In the genomic region with DNA sequence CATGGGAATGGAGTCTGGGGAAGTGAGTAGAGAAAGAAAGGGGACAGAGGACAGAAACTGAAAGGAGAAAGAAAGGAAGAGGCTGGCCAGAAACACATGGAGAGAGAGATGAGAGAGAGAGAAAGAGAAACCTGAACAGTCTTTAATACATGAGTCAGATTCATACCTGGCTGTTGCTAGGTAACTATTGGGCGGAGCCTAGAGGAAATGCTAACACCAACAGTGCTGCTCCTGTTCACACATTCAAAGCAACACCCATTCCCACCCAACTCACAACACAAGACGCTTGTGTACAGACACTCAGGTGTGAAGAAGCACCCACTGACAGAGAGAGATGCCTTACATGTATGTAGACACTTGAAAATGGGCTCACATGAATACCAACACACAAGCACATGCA, we compare ENCODE assay signal across 39 mouse cellular contexts. TPM values are rescaled to one million over a fixed set of nuclear protein-coding genes. Genes with fewer than 3 reads are reported as not detected.
"Had no signal": no experiment of that assay in that cellular context is flagged by ENCODE, and none has a peak within 500 bp of the region (broad histone marks: within the 10 kb centered on the region; RNA-seq: fewer than 3 reads in every experiment).

No protein-coding gene starts in this region.

- H3K9ac ChIP-seq: heart, embryonic 13.5 days; heart, embryonic 15.5 days; hindbrain, embryonic 12.5 days; hindbrain, embryonic 14.5 days; kidney, embryonic 15.5 days; limb, embryonic 12.5 days had no signal

- H3K27ac ChIP-seq: heart, adult 2 months; heart, embryonic 13.5 days; heart, embryonic 15.5 days; hindbrain, embryonic 10.5 days; hindbrain, embryonic 12.5 days; hindbrain, embryonic 14.5 days; kidney, embryonic 15.5 days; kidney, postnatal 0 days; left cerebral cortex, adult 2 months; limb, embryonic 10.5 days; limb, embryonic 12.5 days had no signal

- H3K36me3 ChIP-seq: heart, embryonic 13.5 days; heart, embryonic 15.5 days; hindbrain, embryonic 10.5 days; hindbrain, embryonic 12.5 days; kidney, embryonic 15.5 days; limb, embryonic 10.5 days; limb, embryonic 12.5 days had no signal

- H3K4me2 ChIP-seq: heart, embryonic 11.5 days; heart, embryonic 13.5 days; heart, embryonic 15.5 days; hindbrain, embryonic 12.5 days; hindbrain, embryonic 14.5 days; kidney, embryonic 15.5 days; limb, embryonic 12.5 days; liver, embryonic 11.5 days had no signal

- H3K4me3 ChIP-seq: heart, adult 2 months; heart, embryonic 13.5 days; heart, embryonic 15.5 days; hindbrain, embryonic 10.5 days; hindbrain, embryonic 12.5 days; kidney, embryonic 15.5 days; left cerebral cortex, adult 2 months; limb, embryonic 10.5 days; limb, embryonic 12.5 days had no signal

- ATAC-seq: hindbrain, embryonic 16.5 days; intestine, embryonic 16.5 days had no signal

- H3K27me3 ChIP-seq: hindbrain, embryonic 12.5 days; kidney, embryonic 15.5 days; limb, embryonic 12.5 days had no signal

- H3K4me1 ChIP-seq: heart, embryonic 15.5 days had no signal

- H3K9me3 ChIP-seq: heart, embryonic 13.5 days; heart, embryonic 15.5 days; hindbrain, embryonic 10.5 days; hindbrain, embryonic 12.5 days; kidney, embryonic 15.5 days; limb, embryonic 10.5 days; limb, embryonic 12.5 days had no signal

- DNase-seq: gastrocnemius, postnatal 14 days; gastrocnemius, postnatal 36 days; heart, adult 11 months; heart, adult 2 months; heart, postnatal 4 days; kidney, adult 11 months; kidney, adult 2 months; kidney, adult 9 months; kidney, postnatal 14 days; kidney, postnatal 36 days; layer of hippocampus, adult 9-11 months; layer of hippocampus, postnatal 36 days; liver had no signal

RNA-seq across cellular contexts. Expression of a gene that starts 3.7 kb away (rescaled TPM):
- polyA plus RNA-seq: heart, embryonic 13.5 days had no signal

RNA-seq across cellular contexts. Expression of a gene that starts 16.7 kb away (rescaled TPM):
- total RNA-seq: gastrocnemius, adult 18-20 months; gastrocnemius, postnatal 14 days; gastrocnemius, postnatal 36 days; heart, adult 2 months; heart, postnatal 25 days; heart, postnatal 4 days; layer of hippocampus, adult 18-20 months; layer of hippocampus, adult 8-10 months; layer of hippocampus, postnatal 14 days; layer of hippocampus, postnatal 36 days; left cerebral cortex, adult 2 months; left cerebral cortex, postnatal 14 days; left cerebral cortex, postnatal 36 days had no signal
- polyA plus RNA-seq: gonadal fat pad, adult 2 months; heart, embryonic 13.5 days; heart, embryonic 15.5 days; heart, postnatal 0 days; large intestine, adult 2 months; limb, embryonic 12.5 days had no signal

RNA-seq across cellular contexts. Expression of a gene that starts 17.4 kb away (rescaled TPM):
- total RNA-seq: gastrocnemius, adult 18-20 months; gastrocnemius, adult 8-10 months; gastrocnemius, postnatal 14 days; gastrocnemius, postnatal 36 days; layer of hippocampus, adult 18-20 months; layer of hippocampus, adult 8-10 months; layer of hippocampus, postnatal 14 days; layer of hippocampus, postnatal 36 days had no signal
- polyA plus RNA-seq: heart, embryonic 11.5 days; heart, embryonic 13.5 days; heart, embryonic 15.5 days; hindbrain, embryonic 10.5 days; hindbrain, embryonic 12.5 days; hindbrain, embryonic 14.5 days; hindbrain, embryonic 16.5 days; intestine, embryonic 14.5 days; intestine, embryonic 16.5 days; kidney, embryonic 15.5 days; limb, embryonic 10.5 days; limb, embryonic 12.5 days; liver, embryonic 11.5 days had no signal
